Mouse (Mus musculus): ENCODE data around the gene Gm3336. TPM values are rescaled to one million over a fixed set of nuclear protein-coding genes. Genes with fewer than 3 reads are reported as not detected.
A peak's percentile ranks its signal among the peaks of the same experiment; 100 is the strongest.

The Gm3336 gene
- polyA plus RNA-seq, 1 experiment from 2014 or later = 2.8 TPM

DNA sequence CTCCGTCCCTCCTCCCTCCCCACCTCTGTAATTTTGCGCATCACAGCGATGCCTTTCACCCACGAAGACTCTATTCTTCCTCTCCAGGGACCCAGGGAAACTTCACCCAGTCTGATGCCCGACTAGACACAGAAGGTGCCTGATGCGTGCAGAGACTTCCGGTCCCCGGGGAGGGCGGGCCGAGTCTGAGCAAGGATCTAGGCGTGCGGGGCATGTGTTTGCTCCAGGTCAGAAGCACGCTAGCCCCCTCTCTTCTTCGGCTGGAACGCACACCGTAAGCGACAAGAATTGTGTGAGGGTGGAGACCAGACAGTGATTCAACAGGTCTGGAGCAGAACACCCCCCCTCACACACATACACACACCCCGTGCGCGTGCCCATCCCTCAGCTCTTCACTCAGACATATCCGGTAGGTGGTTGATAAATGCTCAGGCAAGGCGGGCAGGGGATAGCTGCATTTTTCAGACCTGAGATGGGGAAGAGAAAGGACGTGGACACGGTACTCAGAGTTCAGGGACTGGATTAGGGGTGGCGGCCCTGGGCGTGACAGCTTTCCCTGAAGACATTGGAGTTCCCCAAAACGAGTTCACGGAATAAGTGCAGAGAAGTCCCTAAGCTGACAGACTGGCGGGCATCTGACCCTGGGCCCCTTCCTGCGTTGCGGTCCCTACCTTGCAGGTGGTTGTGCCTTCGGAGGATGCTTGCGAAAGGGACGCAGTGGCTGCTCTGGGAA is 47.7 kb downstream of the Gm3336 start:
- no peak for ATAC-seq
- H3K4me3 ChIP-seq (ENCODE audit: low read depth, low read length) = peak overlapping the region; percentile 53
- H3K4me2 ChIP-seq (replicated peaks; ENCODE audit: low read depth) = peak overlapping the region; percentile 78
- no peak for TF ChIP-seq CTCF (IDR thresholded peaks at IDR 0.05; ENCODE audit: low read depth)
- 0 out of 2 replicates have a peak, but pooled peaks cover 6% of the 10 kb centered on the region for H3K4me1 ChIP-seq (replicated peaks; ENCODE audit: control insufficient read depth, insufficient read depth, low read length)
- H3K9ac ChIP-seq (ENCODE audit: low read depth, low read length) = peak overlapping the region; percentile 45
- H3K9me3 ChIP-seq (ENCODE audit: control insufficient read depth) = no peaks in the 10 kb centered on the region
- WGBS = 2% methylated on average over 34 of the region's 34 CpGs
- peaks cover 42% of the 10 kb centered on the region for H3K36me3 ChIP-seq (ENCODE audit: control insufficient read depth, insufficient read depth)
- H3K27ac ChIP-seq (ENCODE audit: low read depth, low read length) = peak overlapping the region; percentile 96; the same call in 1 of the 2 replicates
- no peaks in the 10 kb centered on the region for H3K27me3 ChIP-seq (replicated peaks; ENCODE audit: control insufficient read depth, insufficient read depth, low read length)

DNA sequence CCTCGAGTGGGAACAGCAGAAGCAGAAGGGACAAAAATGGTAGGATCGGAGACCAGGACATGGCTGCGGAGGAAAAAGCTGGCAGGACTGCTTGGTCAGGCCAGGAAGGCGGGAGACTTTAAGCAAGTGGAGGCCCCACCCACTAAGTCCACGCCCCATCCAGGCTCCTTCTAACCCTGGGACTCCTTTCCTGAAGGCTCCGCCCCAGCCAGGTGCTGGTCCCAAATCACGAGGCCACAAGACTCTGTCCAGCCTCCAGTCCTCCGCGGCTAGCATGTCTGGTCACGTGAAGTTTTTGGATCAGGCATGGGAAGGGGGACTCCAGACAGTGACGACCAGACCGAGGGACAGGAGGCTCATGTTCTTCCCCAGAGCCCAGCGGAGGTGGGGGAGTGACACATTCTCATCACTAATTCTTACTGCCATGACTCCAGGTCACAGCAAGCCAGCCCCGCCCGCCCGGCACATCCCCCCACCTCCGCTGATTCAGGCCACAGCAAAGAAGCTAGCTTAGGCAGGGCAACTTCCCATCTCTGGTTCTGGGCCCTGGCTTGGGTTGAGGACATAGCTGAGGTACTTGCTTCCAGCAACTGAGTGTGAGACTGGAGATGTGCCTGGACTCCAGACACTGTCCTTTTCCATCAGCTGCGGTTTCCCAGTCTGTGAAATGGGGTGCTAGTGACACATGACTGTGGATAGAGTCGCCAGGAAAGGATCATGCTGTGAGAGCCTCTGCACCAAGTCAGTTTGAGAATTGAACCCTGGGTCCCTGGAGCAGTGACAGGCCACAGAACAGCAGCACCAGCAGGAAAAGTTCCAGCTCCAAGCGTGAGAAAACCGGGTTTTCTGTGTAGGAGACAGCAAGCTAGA is 48.5 kb downstream of the Gm3336 start:
- 14% methylated on average over 21 of the region's 21 CpGs for WGBS
- TF ChIP-seq CTCF (IDR thresholded peaks at IDR 0.05; ENCODE audit: low read depth) = no peak

DNA sequence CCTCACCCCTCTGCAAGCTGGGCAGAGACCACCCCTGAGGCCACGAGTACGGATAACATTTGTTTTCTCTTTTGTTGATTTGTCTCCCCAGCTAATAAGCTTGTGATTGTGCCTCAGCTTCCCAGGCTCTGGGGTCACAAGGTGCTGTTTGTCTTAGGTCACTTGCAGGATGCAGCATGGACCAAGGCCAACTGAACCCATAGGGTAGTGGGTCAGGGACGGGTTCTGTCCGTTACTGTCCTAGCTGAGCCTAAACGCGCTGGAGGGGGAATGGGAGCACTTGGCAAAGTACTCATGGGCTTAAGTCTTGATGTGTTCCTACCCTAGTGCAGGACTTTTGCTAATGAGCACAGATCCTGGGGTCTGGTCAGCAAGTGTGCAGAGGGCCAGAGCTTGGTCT is 49.2 kb downstream of the Gm3336 start:
- 85% methylated on average over 6 of the region's 6 CpGs for WGBS
- H3K27me3 ChIP-seq (replicated peaks; ENCODE audit: control insufficient read depth, insufficient read depth, low read length) = no peaks in the 10 kb centered on the region
- H3K4me1 ChIP-seq (replicated peaks; ENCODE audit: control insufficient read depth, insufficient read depth, low read length) = 0 out of 2 replicates have a peak, but pooled peaks cover 6% of the 10 kb centered on the region
- no peaks in the 10 kb centered on the region for H3K9me3 ChIP-seq (ENCODE audit: control insufficient read depth)
- no peak for ATAC-seq
- no peak overlapping the region for H3K27ac ChIP-seq (ENCODE audit: low read depth, low read length)
- H3K4me2 ChIP-seq (replicated peaks; ENCODE audit: low read depth) = no peak overlapping the region
- no peak overlapping the region for H3K9ac ChIP-seq (ENCODE audit: low read depth, low read length)
- TF ChIP-seq CTCF (IDR thresholded peaks at IDR 0.05; ENCODE audit: low read depth) = no peak
- no peak overlapping the region for H3K4me3 ChIP-seq (ENCODE audit: low read depth, low read length)
- peaks cover 57% of the 10 kb centered on the region for H3K36me3 ChIP-seq (ENCODE audit: control insufficient read depth, insufficient read depth)

More for the DNA sequence above, 48.5 kb downstream of the Gm3336 start:
- peak overlapping the region; percentile 78 for H3K4me2 ChIP-seq (replicated peaks; ENCODE audit: low read depth)
- H3K36me3 ChIP-seq (ENCODE audit: control insufficient read depth, insufficient read depth) = peaks cover 50% of the 10 kb centered on the region
- H3K4me1 ChIP-seq (replicated peaks; ENCODE audit: control insufficient read depth, insufficient read depth, low read length) = 0 out of 2 replicates have a peak, but pooled peaks cover 6% of the 10 kb centered on the region
- ATAC-seq = peak; percentile 39
- no peaks in the 10 kb centered on the region for H3K27me3 ChIP-seq (replicated peaks; ENCODE audit: control insufficient read depth, insufficient read depth, low read length)
- H3K9me3 ChIP-seq (ENCODE audit: control insufficient read depth) = no peaks in the 10 kb centered on the region
- H3K27ac ChIP-seq (ENCODE audit: low read depth, low read length) = peak overlapping the region; percentile 5; the same call in 1 of the 2 replicates
- peak overlapping the region; percentile 45 for H3K9ac ChIP-seq (ENCODE audit: low read depth, low read length)
- peak overlapping the region; percentile 53 for H3K4me3 ChIP-seq (ENCODE audit: low read depth, low read length)

DNA sequence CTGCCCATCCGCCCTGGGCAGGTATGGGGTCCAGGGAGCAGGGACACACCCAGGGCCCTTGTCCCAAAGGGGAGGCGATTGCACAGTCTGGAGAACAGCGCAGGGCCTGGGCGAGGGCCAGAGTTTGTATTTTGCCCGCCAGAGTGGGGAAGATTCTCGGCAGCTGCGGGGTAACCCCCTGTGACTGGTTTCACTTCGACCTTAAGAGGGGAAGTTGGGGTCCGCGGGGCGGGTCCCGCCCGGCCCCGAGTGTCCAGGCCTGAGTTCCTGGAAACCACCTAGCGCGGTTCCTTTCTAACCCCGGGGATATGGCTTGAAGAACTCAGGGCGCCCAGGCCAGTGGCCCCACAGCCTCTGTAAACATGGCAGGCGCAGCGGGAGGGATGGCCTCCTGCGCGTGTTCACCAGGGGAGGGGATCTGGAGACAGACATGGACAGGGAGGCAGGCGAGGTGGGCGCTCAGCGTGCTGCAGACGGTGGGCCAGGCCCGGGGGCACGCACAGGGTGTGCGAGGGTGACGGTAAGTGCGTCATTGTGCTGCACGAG is 50.0 kb downstream of the Gm3336 start:
- 92% methylated on average over 32 of the region's 32 CpGs for WGBS
- peaks cover 53% of the 10 kb centered on the region for H3K36me3 ChIP-seq (ENCODE audit: control insufficient read depth, insufficient read depth)
- H3K27ac ChIP-seq (ENCODE audit: low read depth, low read length) = no peak overlapping the region; the same call in 1 of the 2 replicates

DNA sequence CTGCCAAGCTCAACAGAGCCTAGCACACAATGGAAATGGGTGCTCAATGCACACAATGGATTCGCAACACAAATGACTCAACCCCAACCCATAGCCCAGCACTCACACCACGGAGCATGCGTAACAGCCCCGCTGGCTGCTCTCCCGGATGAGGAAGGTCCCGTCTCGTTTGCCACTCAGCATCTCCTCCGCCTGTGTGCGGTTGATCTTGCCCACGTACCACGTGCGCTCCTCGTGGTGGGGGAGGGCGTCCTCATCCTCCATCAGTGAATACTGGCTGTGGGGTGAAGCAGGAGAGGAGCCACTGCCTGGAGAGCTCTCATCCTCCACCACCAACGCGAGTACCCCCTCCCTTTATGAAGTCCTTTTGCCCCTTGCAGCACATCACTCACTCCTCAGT is 50.6 kb downstream of the Gm3336 start:
- no peak for TF ChIP-seq CTCF (IDR thresholded peaks at IDR 0.05; ENCODE audit: low read depth)

More for the DNA sequence above, 50.0 kb downstream of the Gm3336 start:
- H3K27me3 ChIP-seq (replicated peaks; ENCODE audit: control insufficient read depth, insufficient read depth, low read length) = no peaks in the 10 kb centered on the region
- no peak overlapping the region for H3K4me2 ChIP-seq (replicated peaks; ENCODE audit: low read depth)
- peaks cover 8% of the 10 kb centered on the region; the same call in 1 of the 2 replicates for H3K4me1 ChIP-seq (replicated peaks; ENCODE audit: control insufficient read depth, insufficient read depth, low read length)
- TF ChIP-seq CTCF (IDR thresholded peaks at IDR 0.05; ENCODE audit: low read depth) = no peak
- H3K4me3 ChIP-seq (ENCODE audit: low read depth, low read length) = no peak overlapping the region
- H3K9ac ChIP-seq (ENCODE audit: low read depth, low read length) = no peak overlapping the region
- ATAC-seq = no peak
- H3K9me3 ChIP-seq (ENCODE audit: control insufficient read depth) = no peaks in the 10 kb centered on the region

DNA sequence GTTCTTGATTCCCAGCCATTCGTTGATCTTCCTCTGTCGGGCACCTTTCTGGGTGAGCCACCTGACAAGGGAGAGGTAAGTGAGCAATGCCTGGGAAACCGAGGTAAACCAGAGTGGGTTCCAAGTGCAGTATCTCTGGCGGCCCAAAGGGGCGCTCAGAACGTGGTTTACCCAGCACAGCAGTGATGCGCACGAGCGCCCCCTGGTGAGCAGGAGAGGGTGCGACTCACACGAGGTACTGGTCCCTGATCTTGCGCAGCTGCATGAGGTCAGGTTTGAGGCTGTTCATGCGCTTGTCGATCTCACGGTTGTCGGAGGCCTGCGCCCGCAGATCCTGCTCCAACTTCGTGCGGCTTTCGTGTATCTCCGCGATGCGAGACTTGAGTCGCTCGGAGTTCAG is 51.0 kb downstream of the Gm3336 start:
- no peak overlapping the region for H3K27ac ChIP-seq (ENCODE audit: low read depth, low read length)
- H3K9me3 ChIP-seq (ENCODE audit: control insufficient read depth) = no peaks in the 10 kb centered on the region
- H3K4me1 ChIP-seq (replicated peaks; ENCODE audit: control insufficient read depth, insufficient read depth, low read length) = peaks cover 19% of the 10 kb centered on the region; the same call in 1 of the 2 replicates
- peaks cover 50% of the 10 kb centered on the region for H3K36me3 ChIP-seq (ENCODE audit: control insufficient read depth, insufficient read depth)
- H3K4me3 ChIP-seq (ENCODE audit: low read depth, low read length) = no peak overlapping the region
- no peaks in the 10 kb centered on the region for H3K27me3 ChIP-seq (replicated peaks; ENCODE audit: control insufficient read depth, insufficient read depth, low read length)
- H3K4me2 ChIP-seq (replicated peaks; ENCODE audit: low read depth) = no peak overlapping the region
- no peak overlapping the region for H3K9ac ChIP-seq (ENCODE audit: low read depth, low read length)
- WGBS = 6% methylated on average over 26 of the region's 26 CpGs
- peak; percentile 100 for TF ChIP-seq CTCF (IDR thresholded peaks at IDR 0.05; ENCODE audit: low read depth)
- peak; percentile 52; the same call in 1 of the 2 replicates for ATAC-seq

More for the DNA sequence above, 50.6 kb downstream of the Gm3336 start:
- Histone ChIP-seq H3K27ac (ENCODE audit: low read depth, low read length) (no peak overlapping the region), H3K27me3 (replicated peaks; ENCODE audit: control insufficient read depth, insufficient read depth, low read length) (no peaks in the 10 kb centered on the region), H3K4me3 (ENCODE audit: low read depth, low read length) (no peak overlapping the region), H3K4me1 (replicated peaks; ENCODE audit: control insufficient read depth, insufficient read depth, low read length) (peaks cover 15% of the 10 kb centered on the region; the same call in 1 of the 2 replicates), H3K36me3 (ENCODE audit: control insufficient read depth, insufficient read depth) (peaks cover 50% of the 10 kb centered on the region), H3K9me3 (ENCODE audit: control insufficient read depth) (no peaks in the 10 kb centered on the region), H3K4me2 (replicated peaks; ENCODE audit: low read depth) (no peak overlapping the region), H3K9ac (ENCODE audit: low read depth, low read length) (no peak overlapping the region)
- no peak for ATAC-seq
- WGBS = 84% methylated on average over 16 of the region's 16 CpGs
